Mouse (Mus musculus) left cerebral cortex, postnatal 36 days (tissue): ENCODE results near the gene Zfp207. TPM values are rescaled to one million over a fixed set of nuclear protein-coding genes. Genes with fewer than 3 reads are reported as not detected.
"Not testable (repeated sequence)": the region's sequence is repeated elsewhere in the genome, so short reads cannot be mapped to it uniquely, and the experiment has no call there.

Experiments used
- DNase-seq, 2 experiments: peaks; one replicate each; pipeline ENCODE4 v3.0.0; 2021 to 2022; ENCODE audit warnings: low spot score in 2 of 2, mixed read lengths in 1 of 2
- intact Hi-C: fragments of 180-260 bp; cut with DNase I; formaldehyde crosslinking; loops from one replicate; pipeline ENCODE4 v1.15.1; 2025
- total RNA-seq, 2 experiments: library from RNA; stranded (reverse); gene quantifications; 2 replicates each; pipeline ENCODE4 v1.2.3; 2021

Gene Zfp207
- total RNA-seq = 100 to 1,000 TPM in 1 of 2 experiments, 10 to 100 TPM in 1; 99.3 to 152 TPM

DNA sequence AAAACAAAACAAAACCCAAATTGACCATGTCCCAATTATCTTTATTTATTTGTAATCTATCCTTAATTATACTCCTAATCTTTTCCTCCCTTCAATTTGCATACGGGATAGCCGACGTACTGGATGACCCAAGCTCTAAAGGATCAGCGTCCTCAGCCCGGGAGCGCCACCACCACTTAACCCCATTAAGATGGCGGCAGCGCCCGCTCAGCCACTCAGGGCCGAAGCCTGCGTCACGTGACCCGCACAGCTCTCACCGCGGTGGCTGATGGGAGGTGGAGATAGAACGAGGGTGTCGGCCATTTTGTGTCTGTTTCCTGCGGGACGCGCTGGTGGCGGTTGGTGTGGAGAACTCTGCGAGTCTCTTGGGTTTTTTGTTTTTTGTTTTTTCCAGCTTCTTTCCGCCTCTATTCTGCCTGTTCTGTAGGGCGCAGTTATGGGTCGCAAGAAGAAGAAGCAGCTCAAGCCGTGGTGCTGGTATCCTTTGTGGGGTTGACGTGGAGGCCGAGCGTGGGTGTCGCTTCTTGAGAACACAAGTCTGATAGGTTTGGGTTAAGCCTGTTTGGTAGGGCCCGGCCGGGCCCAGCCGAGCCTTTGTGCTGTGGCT, at the start of gene Zfp207:
Zfp207 (plus strand) TSS at position 261 of the 607 bp plus-strand sequence.
- intact Hi-C loops = no loop called here
- peak; percentile 97 to 99 for DNase-seq

GRCm38 (mm10) chr11:80335609-80336350, 47.3 kb upstream of the Zfp207 start:
- no peak for DNase-seq
- intact Hi-C loops = no loop called here

DNA sequence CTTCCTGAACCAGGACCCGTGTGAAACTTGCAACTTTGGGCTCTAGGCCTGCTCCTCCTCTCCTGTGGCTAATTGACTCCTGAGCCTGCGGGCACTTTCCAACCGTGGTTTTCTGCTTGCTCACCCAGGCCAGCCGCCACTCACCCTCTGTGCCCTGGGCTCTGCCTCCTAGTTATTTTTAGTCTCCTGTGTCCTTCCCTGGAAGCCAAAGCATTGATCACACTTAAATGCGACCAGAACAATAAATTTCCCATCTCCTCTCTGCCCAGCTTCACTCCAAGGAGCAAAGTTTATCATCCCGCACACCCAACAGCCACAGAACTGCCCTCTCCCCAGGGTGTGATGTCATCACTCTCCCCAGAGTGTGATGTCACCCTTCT, 46.7 kb upstream of the Zfp207 start:
- no peak for DNase-seq
- intact Hi-C loops = no loop called here

DNA sequence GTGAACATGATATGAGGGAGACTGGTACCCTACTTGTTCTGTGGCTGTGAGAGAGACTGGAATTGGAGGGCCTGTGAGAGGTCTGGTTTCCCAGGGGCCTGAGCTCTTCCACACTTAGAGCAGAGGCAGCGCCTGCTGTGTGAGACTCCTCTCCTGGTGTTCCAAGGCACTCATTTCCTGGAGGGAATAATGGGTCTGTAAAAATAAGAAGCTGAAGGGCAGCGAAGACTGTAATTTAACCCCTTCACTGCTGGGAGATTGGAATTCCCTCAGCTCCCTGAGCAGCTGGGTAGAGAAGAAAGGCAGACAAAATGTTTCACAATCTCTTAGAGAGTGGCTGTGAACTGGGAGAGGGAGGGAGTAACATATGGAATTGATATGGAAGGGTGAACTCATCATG, 40.6 kb upstream of the Zfp207 start:
- intact Hi-C loops = no loop called here
- DNase-seq = no peak

DNA sequence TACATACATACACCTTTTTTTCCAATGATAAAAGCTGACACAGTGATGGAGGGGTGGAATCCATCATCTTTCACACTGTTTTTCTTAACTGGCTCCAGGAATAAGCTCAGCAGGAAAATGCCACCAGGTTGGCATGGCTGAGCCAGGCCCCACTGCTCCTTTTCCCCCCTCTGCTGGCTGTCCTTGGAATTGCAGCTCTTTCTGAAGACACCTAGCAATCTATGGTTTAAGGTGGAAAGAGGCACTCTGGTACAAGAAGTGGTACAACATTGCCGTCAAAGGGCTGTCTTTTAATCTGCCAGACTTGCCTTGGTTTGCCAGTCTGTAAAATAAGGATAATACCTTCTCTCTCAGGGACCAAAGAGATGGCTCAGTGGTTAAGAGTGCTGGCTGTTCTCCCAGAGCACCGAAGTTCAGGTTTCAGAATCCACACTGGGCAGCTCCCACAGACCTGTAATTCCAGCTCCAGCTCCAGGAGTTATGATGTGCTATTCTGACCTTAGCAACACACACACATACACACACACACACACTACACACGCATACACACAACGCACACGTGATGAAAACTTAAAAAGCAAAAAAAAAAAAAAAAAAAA, 31.1 kb upstream of the Zfp207 start:
- intact Hi-C loops = loop anchor here (2.0 to 5.0 kb wide), 2 partner anchors 50 to 65 kb away; partner anchors contain the start of gene Rhbdl3
- peak; percentile 79 to 84 for DNase-seq

- intact Hi-C loops = loop anchor here (5.0 kb wide), 1 partner anchor 53 kb away; the partner anchor contains the start of gene Rhbdl3
- DNase-seq = no peak
Observed at GRCm38 (mm10) chr11:80354832-80355231, 28.2 kb upstream of the Zfp207 start.

DNA sequence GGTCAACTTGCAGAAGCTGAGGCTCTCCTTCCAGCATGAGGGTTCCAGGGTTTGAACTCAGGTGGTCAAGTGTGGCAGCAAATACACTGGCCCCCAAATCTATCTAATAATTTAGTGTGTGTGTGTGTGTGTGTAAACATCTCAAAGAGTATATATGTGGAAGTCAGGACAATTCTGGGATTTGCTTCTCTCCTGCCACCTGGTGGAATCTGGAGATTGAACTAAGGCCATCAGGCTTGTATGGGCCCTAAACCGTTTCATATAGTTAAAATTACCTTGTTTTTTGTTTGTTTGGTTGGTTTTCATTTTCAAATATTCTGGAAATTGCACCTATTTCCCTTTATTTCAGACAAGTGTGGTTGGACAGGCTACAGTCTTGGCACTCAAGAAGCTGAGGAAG, 14.1 kb upstream of the Zfp207 start:
- intact Hi-C loops = no loop called here
- DNase-seq = no peak

- no peak for DNase-seq
- intact Hi-C loops = no loop called here
Observed at GRCm38 (mm10) chr11:80376651-80377050, 6.4 kb upstream of the Zfp207 start.

DNA sequence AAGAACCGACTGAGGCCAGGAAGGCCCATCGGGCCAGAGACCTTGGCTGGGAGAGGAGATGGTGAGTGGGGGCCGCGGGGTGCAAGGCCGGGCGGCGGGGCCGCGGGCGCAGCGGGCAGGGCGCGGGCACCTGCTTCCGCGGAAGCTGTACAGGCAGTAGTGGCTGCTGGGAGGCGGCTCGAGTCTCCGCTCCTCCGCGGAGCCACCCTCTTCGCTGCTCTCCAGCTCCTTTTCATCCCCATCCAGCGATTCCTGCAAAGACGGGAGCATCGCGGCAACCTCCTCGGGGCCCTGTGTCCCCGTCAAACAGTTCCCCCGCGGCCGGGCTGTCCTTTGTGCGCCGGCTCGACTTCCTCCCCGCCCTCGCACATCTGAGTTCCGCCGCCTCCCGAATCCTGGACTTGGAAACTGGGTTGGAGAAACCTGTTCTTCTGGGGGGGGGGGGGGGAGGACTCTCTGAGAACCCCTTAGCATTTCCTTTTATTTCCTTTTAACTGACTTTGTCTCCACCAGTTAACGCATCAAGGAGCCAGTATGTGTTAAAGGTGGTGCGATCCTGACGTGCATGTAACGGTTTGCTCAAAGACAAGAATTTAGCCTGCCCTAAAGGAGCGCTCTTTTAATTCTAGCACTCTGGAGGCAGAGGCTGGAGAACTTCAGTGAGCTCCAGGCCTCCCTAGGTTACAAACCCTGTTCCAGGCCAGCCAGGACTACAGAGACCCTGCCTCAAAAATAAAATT, 5.2 kb upstream of the Zfp207 start, which contains the start of gene 5730455P16Rik:
5730455P16Rik (minus strand) TSS at position 323 of the 740 bp plus-strand sequence.
- intact Hi-C loops = no loop called here
- DNase-seq = peak; percentile 87

DNA sequence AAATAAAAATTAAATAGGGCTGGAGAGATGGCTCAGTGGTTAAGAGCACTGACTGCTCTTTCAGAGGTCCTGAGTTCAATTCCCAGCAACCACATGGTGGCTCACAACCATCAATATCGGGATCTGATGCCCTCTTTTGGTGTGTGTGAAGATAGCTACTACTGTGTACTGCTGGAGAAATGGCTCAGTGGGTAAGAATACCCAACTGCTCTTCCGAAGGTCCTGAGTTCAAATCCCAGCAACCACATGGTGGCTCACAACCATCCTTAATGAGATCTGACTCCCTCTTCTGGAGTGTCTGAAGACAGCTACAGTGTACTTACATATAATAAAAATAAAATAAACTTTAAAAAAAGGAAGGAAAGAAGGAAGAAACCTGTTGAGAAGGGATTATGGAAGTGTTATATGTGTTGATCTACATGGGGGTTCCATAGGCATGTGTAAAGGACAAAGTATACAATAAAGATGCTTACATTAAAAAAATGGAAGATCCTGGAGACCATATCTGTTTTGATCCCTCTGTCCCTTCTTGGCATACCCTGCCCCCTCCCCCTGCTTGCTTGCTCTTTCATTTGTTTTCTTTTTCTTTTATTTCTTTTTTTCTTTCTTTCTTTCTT, 4.5 kb upstream of the Zfp207 start:
- DNase-seq, intact Hi-C loops: not testable (repeated sequence)

- intact Hi-C loops, DNase-seq: not testable (repeated sequence)
Observed at GRCm38 (mm10) chr11:80379184-80379583, 3.9 kb upstream of the Zfp207 start.

DNA sequence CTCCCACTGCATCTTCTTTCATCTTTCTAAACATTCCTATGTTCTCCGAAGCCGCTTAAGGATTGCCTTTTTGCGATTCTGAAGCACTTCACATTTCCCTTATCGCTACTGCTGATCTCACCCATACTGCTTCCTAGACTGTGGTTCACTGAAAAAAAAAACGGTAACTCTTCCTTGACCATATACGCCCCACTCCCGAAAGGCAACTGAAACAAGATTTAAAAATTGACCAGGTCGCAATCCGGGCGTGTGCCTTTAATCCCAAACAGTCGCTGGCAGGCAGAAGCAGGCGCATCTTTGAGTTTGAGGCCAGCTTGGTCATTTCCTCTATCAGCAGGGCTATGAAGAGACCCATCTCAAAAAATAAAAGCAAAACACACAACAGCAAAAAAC, 457 bp upstream of the Zfp207 start:
- DNase-seq = peak; percentile 24 to 37
- intact Hi-C loops = no loop called here

GRCm38 (mm10) chr11:80383626-80384046, 557 bp downstream of the Zfp207 start:
- intact Hi-C loops = no loop called here
- DNase-seq = no peak

DNA sequence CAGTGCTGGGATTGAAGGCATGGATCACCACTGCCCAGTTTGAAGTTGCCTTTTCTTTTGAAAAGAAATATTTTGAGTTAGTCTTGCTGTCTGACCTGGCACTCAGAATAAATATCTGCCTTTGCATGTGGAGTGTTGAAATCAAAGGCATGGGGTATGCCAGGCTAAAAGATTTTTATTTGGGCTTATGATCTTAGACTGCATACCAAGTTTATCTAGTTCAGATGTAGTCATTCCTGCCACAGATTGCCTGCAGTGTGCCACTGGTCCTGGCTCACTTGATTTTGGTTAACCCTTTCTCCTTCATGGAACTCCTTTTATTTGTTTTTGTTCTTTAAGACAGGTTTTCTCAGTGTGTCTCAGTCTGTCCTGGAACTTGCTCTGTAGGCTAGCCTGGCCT, 1.4 kb downstream of the Zfp207 start:
- DNase-seq = no peak
- intact Hi-C loops = no loop called here

GRCm38 (mm10) chr11:80385055-80385454, 2.0 kb downstream of the Zfp207 start:
- intact Hi-C loops = no loop called here
- DNase-seq = no peak

- intact Hi-C loops = no loop called here
Observed at GRCm38 (mm10) chr11:80386790-80387189, 3.7 kb downstream of the Zfp207 start.

DNA sequence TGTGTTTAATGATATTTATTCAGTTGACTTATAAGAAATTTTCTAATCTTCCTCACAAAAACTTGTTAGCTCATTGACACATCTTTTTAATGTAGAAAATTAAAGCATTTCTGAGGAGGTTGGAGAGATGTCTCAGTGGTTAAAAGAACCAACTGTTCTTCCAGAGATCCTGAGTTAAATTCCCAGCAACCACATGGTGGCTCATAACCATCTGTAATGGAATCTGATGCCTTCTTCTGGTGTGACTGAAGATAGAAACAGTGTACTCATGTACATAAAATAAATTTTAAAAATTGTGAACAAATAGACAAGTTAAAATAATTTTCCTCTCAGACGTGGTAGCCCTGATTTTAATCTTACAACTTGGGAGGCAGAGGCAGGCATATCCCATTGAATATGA, 6.8 kb downstream of the Zfp207 start:
- intact Hi-C loops = no loop called here
- no peak for DNase-seq

More at GRCm38 (mm10) chr11:80386790-80387189, 3.7 kb downstream of the Zfp207 start:
- no peak for DNase-seq

DNA sequence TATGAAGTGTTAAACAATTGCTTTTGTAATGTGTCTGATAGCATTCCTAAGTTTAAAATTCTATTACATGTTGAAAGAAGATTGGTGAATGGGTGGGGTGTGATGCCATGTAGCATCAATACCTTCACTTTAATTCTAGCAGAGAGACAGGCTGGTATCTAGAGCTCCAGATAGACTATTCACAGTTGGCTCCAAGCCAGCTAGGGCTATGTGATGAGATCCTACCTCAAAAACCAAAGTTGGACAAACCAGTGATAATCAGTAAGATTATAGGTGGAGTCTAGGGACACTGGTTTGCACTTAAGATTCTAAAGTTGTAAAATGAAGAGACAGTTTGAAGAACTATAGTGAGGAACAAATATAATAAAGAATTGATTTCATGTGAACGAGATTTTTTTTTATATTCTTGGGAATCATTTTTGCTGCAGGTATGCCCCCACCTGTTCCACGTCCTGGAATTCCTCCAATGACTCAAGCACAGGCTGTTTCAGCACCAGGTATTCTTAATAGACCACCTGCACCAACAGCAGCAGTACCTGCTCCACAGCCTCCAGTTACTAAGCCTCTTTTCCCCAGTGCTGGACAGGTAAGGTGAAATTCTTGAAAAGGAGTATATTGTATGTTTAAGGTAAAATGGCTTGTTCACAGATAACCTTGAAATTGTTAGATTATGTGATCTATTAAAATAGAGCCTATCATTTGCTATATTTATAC, 8.5 kb downstream of the Zfp207 start:
- intact Hi-C loops = no loop called here
- no peak for DNase-seq

DNA sequence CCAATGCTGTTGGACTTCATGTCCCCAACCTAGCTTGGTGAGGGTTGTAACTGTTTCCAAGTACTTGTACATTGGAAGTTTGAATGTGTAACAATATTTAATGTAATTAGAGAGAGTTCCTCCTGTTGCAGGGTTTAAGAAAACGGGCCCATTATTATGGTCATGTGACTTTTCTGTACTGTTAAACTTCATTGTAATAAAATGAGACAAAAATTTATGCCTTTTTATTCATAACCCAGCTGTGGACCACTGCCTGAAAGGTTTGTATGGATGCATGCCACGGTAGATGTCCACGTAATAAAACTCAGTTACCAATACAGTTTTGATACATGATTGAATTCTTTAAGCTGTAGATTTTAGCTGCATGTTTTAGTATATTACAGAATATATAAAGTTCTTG, 12.9 kb downstream of the Zfp207 start:
- no peak for DNase-seq
- intact Hi-C loops = no loop called here
